Comparison of ENCODE assay signal across 9 mouse cellular contexts in genomic region chr1:36589486-36589885, GRCm38 (mm10). TPM values are rescaled to one million over a fixed set of nuclear protein-coding genes. Genes with fewer than 3 reads are reported as not detected.
DNase-seq lines count a peak whose midpoint lies in the region; ATAC-seq and TF ChIP-seq lines count a peak whose summit lies in the region.
"Had no signal": no experiment of that assay in that cellular context is flagged by ENCODE, and none has a peak within 500 bp of the region (broad histone marks: within the 10 kb centered on the region; RNA-seq: fewer than 3 reads in every experiment).

No protein-coding gene starts in this region.

- intact Hi-C loops in left cerebral cortex, adult 2 months (cut with DNase I), result no loop called here
- intact Hi-C loops in left cerebral cortex, postnatal 36 days (cut with DNase I), result no loop called here

- H3K9me3 ChIP-seq in heart, embryonic 10.5 days, result no peaks in the 10 kb centered on the region
- no peaks in the 10 kb centered on the region for H3K9me3 ChIP-seq in kidney, embryonic 14.5 days (ENCODE audit: control insufficient read depth, low read length)
- H3K9me3 ChIP-seq in stomach, embryonic 14.5 days (ENCODE audit: control insufficient read depth, low read depth, low read length), result no peaks in the 10 kb centered on the region
- no peaks in the 10 kb centered on the region for H3K9me3 ChIP-seq in liver, postnatal 0 days (ENCODE audit: low read length)
- no peaks in the 10 kb centered on the region for H3K9me3 ChIP-seq in forebrain, postnatal 0 days (ENCODE audit: low read length)

- 11% methylated on average over 6 of the region's 6 CpGs for WGBS in cerebellum, adult 2 months
- WGBS in heart, embryonic 10.5 days, result 68% methylated on average over 6 of the region's 6 CpGs
- WGBS in kidney, embryonic 14.5 days, result 54% methylated on average over 6 of the region's 6 CpGs
- WGBS in stomach, embryonic 14.5 days, result 59% methylated on average over 6 of the region's 6 CpGs
- WGBS in liver, postnatal 0 days (ENCODE audit: insufficient replicate concordance), result 65% methylated on average over 6 of the region's 6 CpGs
- WGBS in forebrain, postnatal 0 days, result 39% methylated on average over 6 of the region's 6 CpGs

- H3K27ac ChIP-seq in left cerebral cortex, adult 2 months, result peak overlapping the region; percentile 32; the same call in 1 of the 2 replicates
- H3K27ac ChIP-seq in cerebellum, adult 2 months (ENCODE audit: insufficient read depth, low read length), result no peak overlapping the region
- H3K27ac ChIP-seq in heart, embryonic 10.5 days, result peak overlapping the region; percentile 60
- H3K27ac ChIP-seq in kidney, embryonic 14.5 days (ENCODE audit: low read depth, low read length), result peak overlapping the region; percentile 65; the same call in 1 of the 2 replicates
- peak overlapping the region; percentile 86 for H3K27ac ChIP-seq in stomach, embryonic 14.5 days (ENCODE audit: low read length)
- H3K27ac ChIP-seq in liver, postnatal 0 days (ENCODE audit: low read depth), result no peak overlapping the region
- no peak overlapping the region for H3K27ac ChIP-seq in forebrain, postnatal 0 days (ENCODE audit: low read depth, low read length)

- TF ChIP-seq POLR2A in cerebellum, adult 2 months (IDR thresholded peaks at IDR 0.05; ENCODE audit: borderline replicate concordance, insufficient read depth, low read length), result no peak

- H3K36me3 ChIP-seq in heart, embryonic 10.5 days, result no peaks in the 10 kb centered on the region
- H3K36me3 ChIP-seq in kidney, embryonic 14.5 days (ENCODE audit: control insufficient read depth, insufficient read depth, low read length), result no peaks in the 10 kb centered on the region
- H3K36me3 ChIP-seq in stomach, embryonic 14.5 days (ENCODE audit: control insufficient read depth, insufficient read depth, low read length), result no peaks in the 10 kb centered on the region
- H3K36me3 ChIP-seq in liver, postnatal 0 days (replicated peaks; ENCODE audit: insufficient read depth, low read length), result no peaks in the 10 kb centered on the region
- H3K36me3 ChIP-seq in forebrain, postnatal 0 days (ENCODE audit: insufficient read depth), result no peaks in the 10 kb centered on the region

- H3K4me2 ChIP-seq in kidney, embryonic 14.5 days (replicated peaks; ENCODE audit: low read depth, low read length), result no peak overlapping the region
- no peak overlapping the region for H3K4me2 ChIP-seq in stomach, embryonic 14.5 days (replicated peaks; ENCODE audit: low read depth, low read length)
- no peak overlapping the region for H3K4me2 ChIP-seq in liver, postnatal 0 days (ENCODE audit: low read depth, low read length)
- H3K4me2 ChIP-seq in forebrain, postnatal 0 days (ENCODE audit: low read depth), result no peak overlapping the region

- peak; percentile 30; the same call in 1 of the 2 replicates for ATAC-seq in kidney, embryonic 14.5 days (ENCODE audit: low FRiP score, low TSS enrichment)
- peak; percentile 18; the same call in 1 of the 2 replicates for ATAC-seq in stomach, embryonic 14.5 days (ENCODE audit: insufficient number of reproducible peaks, insufficient read depth, low FRiP score, low read depth)
- ATAC-seq in liver, postnatal 0 days, result no peak
- ATAC-seq in forebrain, postnatal 0 days, result no peak

- no peak overlapping the region for H3K4me3 ChIP-seq in left cerebral cortex, adult 2 months
- H3K4me3 ChIP-seq in cerebellum, adult 2 months (replicated peaks; ENCODE audit: insufficient read depth, low read depth, low read length), result no peak overlapping the region
- no peak overlapping the region for H3K4me3 ChIP-seq in heart, embryonic 10.5 days
- no peak overlapping the region for H3K4me3 ChIP-seq in kidney, embryonic 14.5 days (ENCODE audit: low read length)
- no peak overlapping the region for H3K4me3 ChIP-seq in stomach, embryonic 14.5 days (ENCODE audit: low read depth, low read length)
- H3K4me3 ChIP-seq in liver, postnatal 0 days (ENCODE audit: low read depth, low read length), result no peak overlapping the region
- no peak overlapping the region for H3K4me3 ChIP-seq in forebrain, postnatal 0 days (ENCODE audit: low read depth, low read length)
- H3K4me3 ChIP-seq: myocyte had no signal

- DNase-seq in left cerebral cortex, adult 2 months (ENCODE audit: extremely low spot score in 1 of 2, low spot score in 2 of 2), result no peak
- no peak for DNase-seq in left cerebral cortex, postnatal 36 days (ENCODE audit: low spot score in 2 of 2)
- peak; percentile 66 to 80 for DNase-seq in cerebellum, adult 2 months
- no peak for DNase-seq in heart, embryonic 10.5 days (ENCODE audit: low spot score)
- no peak for DNase-seq in liver, postnatal 0 days
- DNase-seq in forebrain, postnatal 0 days, result no peak

- no peak for TF ChIP-seq CTCF in left cerebral cortex, adult 2 months (IDR thresholded peaks at IDR 0.05)
- no peak for TF ChIP-seq CTCF in cerebellum, adult 2 months (IDR thresholded peaks at IDR 0.05; ENCODE audit: borderline replicate concordance, insufficient read depth, low read depth, low read length)
- TF ChIP-seq CTCF in liver, postnatal 0 days (IDR thresholded peaks at IDR 0.05; ENCODE audit: low read depth), result no peak
- TF ChIP-seq CTCF in forebrain, postnatal 0 days (IDR thresholded peaks at IDR 0.05; ENCODE audit: low read depth), result no peak

- no peaks in the 10 kb centered on the region for H3K27me3 ChIP-seq in cerebellum, adult 2 months (ENCODE audit: control insufficient read depth, insufficient read depth, low read length)
- no peaks in the 10 kb centered on the region for H3K27me3 ChIP-seq in heart, embryonic 10.5 days (ENCODE audit: insufficient read depth, poor library complexity, severe bottlenecking)
- H3K27me3 ChIP-seq in kidney, embryonic 14.5 days (ENCODE audit: control insufficient read depth, insufficient read depth, low read length), result no peaks in the 10 kb centered on the region
- H3K27me3 ChIP-seq in stomach, embryonic 14.5 days (ENCODE audit: control insufficient read depth, insufficient read depth, low read length), result no peaks in the 10 kb centered on the region
- H3K27me3 ChIP-seq in liver, postnatal 0 days (ENCODE audit: insufficient read depth, low read length), result no peaks in the 10 kb centered on the region
- no peaks in the 10 kb centered on the region for H3K27me3 ChIP-seq in forebrain, postnatal 0 days (ENCODE audit: insufficient read depth, low read length)

- H3K4me1 ChIP-seq in cerebellum, adult 2 months (ENCODE audit: control insufficient read depth, insufficient read depth, low read length), result peaks cover 20% of the 10 kb centered on the region
- H3K4me1 ChIP-seq in heart, embryonic 10.5 days, result peaks cover 76% of the 10 kb centered on the region
- peaks cover 27% of the 10 kb centered on the region for H3K4me1 ChIP-seq in kidney, embryonic 14.5 days (ENCODE audit: control insufficient read depth, insufficient read depth, low read length)
- peaks cover 32% of the 10 kb centered on the region for H3K4me1 ChIP-seq in stomach, embryonic 14.5 days (ENCODE audit: control insufficient read depth, insufficient read depth, low read length)
- H3K4me1 ChIP-seq in liver, postnatal 0 days (ENCODE audit: insufficient read depth), result peaks cover 4% of the 10 kb centered on the region; the same call in 1 of the 2 replicates
- peaks cover 5% of the 10 kb centered on the region; the same call in 1 of the 2 replicates for H3K4me1 ChIP-seq in forebrain, postnatal 0 days (ENCODE audit: insufficient read depth)

- H3K9ac ChIP-seq in kidney, embryonic 14.5 days (ENCODE audit: low read depth, low read length), result peak overlapping the region; percentile 1; the same call in 1 of the 2 replicates
- no peak overlapping the region for H3K9ac ChIP-seq in stomach, embryonic 14.5 days (replicated peaks; ENCODE audit: low read depth, low read length)
- no peak overlapping the region for H3K9ac ChIP-seq in liver, postnatal 0 days (replicated peaks)
- no peak overlapping the region for H3K9ac ChIP-seq in forebrain, postnatal 0 days

- TF ChIP-seq EP300 in liver, postnatal 0 days (IDR thresholded peaks at IDR 0.05; ENCODE audit: low read depth), result no peak

RNA-seq across cellular contexts. Expression of gene Sema4c, which starts 31.3 kb away (rescaled TPM):
- total RNA-seq in left cerebral cortex, adult 2 months (2021), result 10 to 100 TPM; 17.7 to 18.4 TPM
- total RNA-seq in left cerebral cortex, postnatal 36 days (2021), result 10 to 100 TPM; 15.8 to 16.4 TPM
- 23.8 and 28.5 TPM in 2 replicates for polyA plus RNA-seq in cerebellum, adult 2 months (2012; rRNA removed)
- polyA plus RNA-seq in heart, embryonic 10.5 days (2016; fragmentation: Nextera tagmentation; extraction: Ambion mirVana), result 12.2 and 15.2 TPM in 2 replicates
- polyA plus RNA-seq in kidney, embryonic 14.5 days (2014; fragmentation: Nextera tagmentation; extraction: Ambion mirVana), result 4.8 and 6.0 TPM in 2 replicates
- polyA plus RNA-seq in stomach, embryonic 14.5 days (2014; fragmentation: Nextera tagmentation; extraction: Ambion mirVana), result 4.2 and 4.3 TPM in 2 replicates
- polyA plus RNA-seq in liver, postnatal 0 days (2015; fragmentation: Nextera tagmentation; extraction: Ambion mirVana), result 2.0 TPM in 2 replicates
- total RNA-seq in forebrain, postnatal 0 days (2014; rRNA removed), result 32.8 and 39.1 TPM in 2 replicates
- 17.3 and 24.1 TPM in 2 replicates for polyA plus RNA-seq in forebrain, postnatal 0 days (2015; fragmentation: Nextera tagmentation; extraction: Ambion mirVana)

RNA-seq across cellular contexts. Expression of gene Ankrd39, which starts 42.2 kb away (rescaled TPM):
- total RNA-seq in left cerebral cortex, adult 2 months (2021), result 10 to 100 TPM; 12.0 to 14.8 TPM
- 10 to 100 TPM; 11.9 to 15.8 TPM for total RNA-seq in left cerebral cortex, postnatal 36 days (2021)
- polyA plus RNA-seq in cerebellum, adult 2 months (2012; rRNA removed), result 30.8 and 37.5 TPM in 2 replicates
- 23.9 and 24.5 TPM in 2 replicates for polyA plus RNA-seq in heart, embryonic 10.5 days (2016; fragmentation: Nextera tagmentation; extraction: Ambion mirVana)
- 22.4 and 22.7 TPM in 2 replicates for polyA plus RNA-seq in kidney, embryonic 14.5 days (2014; fragmentation: Nextera tagmentation; extraction: Ambion mirVana)
- polyA plus RNA-seq in stomach, embryonic 14.5 days (2014; fragmentation: Nextera tagmentation; extraction: Ambion mirVana), result 26.2 and 30.4 TPM in 2 replicates
- polyA plus RNA-seq in liver, postnatal 0 days (2015; fragmentation: Nextera tagmentation; extraction: Ambion mirVana), result 7.4 and 8.3 TPM in 2 replicates
- 19.3 and 25.5 TPM in 2 replicates for total RNA-seq in forebrain, postnatal 0 days (2014; rRNA removed)
- 21.1 and 23.6 TPM in 2 replicates for polyA plus RNA-seq in forebrain, postnatal 0 days (2015; fragmentation: Nextera tagmentation; extraction: Ambion mirVana)

RNA-seq across cellular contexts. Expression of gene Gm42417, which starts 50.3 kb away (rescaled TPM):
- total RNA-seq in left cerebral cortex, adult 2 months (2021), result not detected
- total RNA-seq in left cerebral cortex, postnatal 36 days (2021), result not detected
- 0.05 and 0.40 TPM in 2 replicates for polyA plus RNA-seq in cerebellum, adult 2 months (2012; rRNA removed)
- 0.20 and 1.0 TPM in 2 replicates for polyA plus RNA-seq in heart, embryonic 10.5 days (2016; fragmentation: Nextera tagmentation; extraction: Ambion mirVana)
- 0.26 TPM in 1 of 2 replicates, not detected in the other for polyA plus RNA-seq in kidney, embryonic 14.5 days (2014; fragmentation: Nextera tagmentation; extraction: Ambion mirVana)
- 0.39 TPM in 1 of 2 replicates, not detected in the other for polyA plus RNA-seq in stomach, embryonic 14.5 days (2014; fragmentation: Nextera tagmentation; extraction: Ambion mirVana)
- polyA plus RNA-seq in liver, postnatal 0 days (2015; fragmentation: Nextera tagmentation; extraction: Ambion mirVana), result 0.45 TPM in 1 of 2 replicates, not detected in the other
- total RNA-seq in forebrain, postnatal 0 days (2014; rRNA removed), result 0.38 TPM in 1 of 2 replicates, not detected in the other
- polyA plus RNA-seq in forebrain, postnatal 0 days (2015; fragmentation: Nextera tagmentation; extraction: Ambion mirVana), result 0.27 TPM in 1 of 2 replicates, not detected in the other

RNA-seq across cellular contexts. Expression of gene Ankrd23, which starts 52.8 kb away (rescaled TPM):
- 1 to 10 TPM; 5.0 to 8.1 TPM for total RNA-seq in left cerebral cortex, adult 2 months (2021)
- 1 to 10 TPM; 3.1 to 9.6 TPM for total RNA-seq in left cerebral cortex, postnatal 36 days (2021)
- polyA plus RNA-seq in cerebellum, adult 2 months (2012; rRNA removed), result 14.4 and 15.2 TPM in 2 replicates
- polyA plus RNA-seq in heart, embryonic 10.5 days (2016; fragmentation: Nextera tagmentation; extraction: Ambion mirVana), result 16.7 and 19.0 TPM in 2 replicates
- 10.5 and 14.6 TPM in 2 replicates for polyA plus RNA-seq in kidney, embryonic 14.5 days (2014; fragmentation: Nextera tagmentation; extraction: Ambion mirVana)
- 16.8 and 19.4 TPM in 2 replicates for polyA plus RNA-seq in stomach, embryonic 14.5 days (2014; fragmentation: Nextera tagmentation; extraction: Ambion mirVana)
- polyA plus RNA-seq in liver, postnatal 0 days (2015; fragmentation: Nextera tagmentation; extraction: Ambion mirVana), result 2.0 and 2.2 TPM in 2 replicates
- 6.3 and 9.8 TPM in 2 replicates for total RNA-seq in forebrain, postnatal 0 days (2014; rRNA removed)
- polyA plus RNA-seq in forebrain, postnatal 0 days (2015; fragmentation: Nextera tagmentation; extraction: Ambion mirVana), result 4.5 and 5.3 TPM in 2 replicates

Comparison
In these comparisons a context has a peak if more than half of its experiments do, and no peak if none do; other contexts are left out.
1. DNase-seq: peak in cerebellum, adult 2 months (2 of 2); none in left cerebral cortex, adult 2 months (0 of 2), left cerebral cortex, postnatal 36 days (0 of 2), heart, embryonic 10.5 days (single experiment), liver, postnatal 0 days (single experiment) and forebrain, postnatal 0 days (single experiment).
2. H3K27ac ChIP-seq: peak in left cerebral cortex, adult 2 months (single experiment), heart, embryonic 10.5 days (single experiment), kidney, embryonic 14.5 days (single experiment) and stomach, embryonic 14.5 days (single experiment); none in cerebellum, adult 2 months (single experiment), liver, postnatal 0 days (single experiment) and forebrain, postnatal 0 days (single experiment).
3. ATAC-seq: peak in kidney, embryonic 14.5 days (single experiment) and stomach, embryonic 14.5 days (single experiment); none in liver, postnatal 0 days (single experiment) and forebrain, postnatal 0 days (single experiment).